Mouse (Mus musculus) testis, postnatal 14 days (tissue): ENCODE data around the gene 2610001J05Rik.
"Not testable (repeated sequence)": the region's sequence is repeated elsewhere in the genome, so short reads cannot be mapped to it uniquely, and the experiment has no call there.

Experiments
- DNase-seq: peaks from one replicate; pipeline ENCODE4 v3.0.0; 2021; ENCODE audit warnings: low spot score

Gene 2610001J05Rik

DNA sequence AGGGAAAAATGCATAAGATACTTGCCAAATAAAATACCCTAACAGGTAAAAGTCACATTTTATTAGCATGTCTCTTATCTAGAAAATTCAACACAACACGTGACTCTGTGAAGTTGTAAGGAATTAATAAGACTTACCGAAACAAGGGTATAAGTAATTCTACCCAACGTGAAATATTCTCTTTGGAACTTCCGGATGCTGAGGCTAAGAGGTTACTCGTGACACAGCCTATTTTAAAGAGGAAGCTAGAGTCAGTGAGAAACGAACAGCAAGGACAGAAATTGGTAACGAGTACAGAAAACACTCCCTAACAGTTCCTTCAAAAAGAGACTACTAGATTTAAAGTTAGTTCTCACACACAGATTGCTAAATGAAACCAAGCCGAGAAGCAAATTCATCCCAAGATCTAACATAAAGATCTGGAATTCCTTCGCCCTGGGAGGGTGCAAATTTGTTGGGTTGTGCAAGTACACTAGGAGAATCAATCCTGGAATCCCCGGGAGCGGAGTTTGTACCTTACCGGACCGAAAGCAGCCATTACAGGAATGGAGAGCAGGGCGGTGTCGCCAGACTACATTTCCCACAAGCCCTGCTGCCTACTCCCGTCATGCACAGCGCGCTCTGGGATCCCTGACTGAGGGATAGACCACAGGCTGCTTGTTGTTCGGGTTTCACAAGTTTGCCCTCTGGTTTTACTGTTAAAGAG is at the start of gene 2610001J05Rik:
2610001J05Rik (minus strand) TSS at position 600 of the 706 bp plus-strand sequence.
- DNase-seq = peak; percentile 90

DNA sequence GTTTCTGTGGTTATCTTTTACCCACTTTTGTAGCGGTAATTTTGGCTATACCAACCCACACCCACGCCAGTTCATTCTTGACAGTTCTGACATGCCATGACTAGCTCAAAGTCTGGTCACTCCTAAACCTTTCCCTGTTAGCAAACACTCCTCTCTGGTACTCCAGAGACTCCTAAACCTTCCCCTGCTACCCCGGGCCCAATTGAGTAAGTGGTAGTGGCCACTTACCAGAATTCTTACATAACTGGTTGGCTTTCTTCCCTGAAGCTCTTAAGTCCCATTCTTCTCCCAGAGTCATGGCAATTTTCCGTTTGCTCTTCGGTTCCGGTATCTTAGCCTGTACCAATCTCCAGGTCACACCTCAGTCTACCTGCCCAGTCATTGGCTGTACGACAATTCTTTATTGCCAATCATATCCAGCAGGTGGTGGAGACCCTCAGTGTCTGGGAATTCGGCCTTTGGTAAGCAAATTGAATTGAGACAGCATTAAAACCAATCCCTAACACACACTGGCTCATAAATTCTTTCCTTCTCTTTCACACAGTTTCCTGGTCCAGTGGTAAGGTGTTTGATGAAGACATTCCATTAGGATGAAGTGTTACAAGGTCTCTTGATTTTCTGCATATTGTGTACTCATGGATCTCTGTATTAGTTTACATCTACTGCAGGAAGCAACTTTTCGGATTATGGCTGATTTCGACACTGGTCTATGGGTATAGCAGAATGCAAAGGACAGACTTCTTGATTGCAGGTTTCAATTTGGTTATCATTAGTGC is 38.6 kb upstream of the 2610001J05Rik start:
- DNase-seq = no peak

DNA sequence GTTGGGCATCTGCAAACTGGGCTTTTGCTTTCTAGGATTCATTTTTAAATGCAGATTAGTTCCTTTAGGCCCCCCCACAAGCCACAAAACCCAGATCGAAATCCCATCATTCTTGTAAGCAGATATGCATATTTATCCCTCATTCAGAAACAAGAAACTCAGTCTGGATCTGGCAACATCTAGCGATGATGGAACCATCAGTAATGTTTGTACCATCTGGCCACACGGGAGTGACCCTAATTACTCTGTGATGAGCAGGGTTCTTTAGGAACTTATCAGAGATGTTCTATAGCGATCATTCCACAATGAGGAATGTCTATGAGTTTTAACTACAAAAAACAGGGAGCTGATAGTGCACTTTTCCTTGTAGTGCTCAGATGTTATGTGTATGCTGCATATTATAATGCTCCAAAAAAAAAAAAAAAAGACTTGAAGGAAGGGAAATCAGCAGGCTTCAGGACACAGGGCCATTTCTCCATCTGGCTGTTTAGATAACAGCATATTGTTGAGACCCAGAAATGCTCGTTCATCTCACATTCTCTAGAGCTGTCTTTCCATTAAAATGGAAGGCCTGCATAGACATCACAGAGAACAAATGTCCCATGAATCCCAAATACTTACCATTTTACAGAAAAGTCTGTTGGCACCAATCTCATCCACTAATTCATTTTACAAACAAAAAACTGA is 31.8 kb upstream of the 2610001J05Rik start:
- no peak for DNase-seq

DNA sequence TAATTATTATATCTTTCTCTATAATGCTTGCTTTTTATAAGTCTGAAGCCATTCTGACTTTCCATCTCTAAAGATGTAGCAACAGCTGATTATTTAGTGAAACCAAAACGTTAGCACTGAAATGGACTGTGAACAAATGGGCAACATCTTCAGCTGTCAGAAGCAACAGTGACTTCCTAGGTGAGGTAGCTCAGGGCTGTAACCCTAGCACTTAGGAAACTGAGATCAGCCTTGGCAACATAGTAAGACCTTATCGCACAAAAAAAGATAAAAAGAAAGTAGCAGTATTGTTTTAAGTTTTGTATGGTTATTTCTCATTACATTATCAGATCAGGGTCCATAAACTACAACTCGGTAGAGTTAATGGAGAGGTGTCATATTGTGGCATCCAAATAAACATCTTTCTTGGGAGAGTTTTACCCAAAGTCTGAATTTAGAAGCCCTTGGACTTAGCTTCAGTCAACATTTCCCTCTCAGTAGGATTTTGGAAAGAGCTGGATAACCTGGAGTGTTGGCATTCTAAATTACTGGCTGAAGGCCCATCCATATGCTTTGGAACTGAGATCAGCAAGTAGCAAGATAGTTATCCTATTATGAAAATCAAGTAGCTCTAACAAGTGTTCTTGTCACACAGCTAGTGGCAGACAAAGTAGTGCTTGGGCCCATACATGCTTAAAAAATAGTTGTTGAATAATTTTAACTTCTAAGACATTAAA is 13.7 kb upstream of the 2610001J05Rik start:
- no peak for DNase-seq

DNA sequence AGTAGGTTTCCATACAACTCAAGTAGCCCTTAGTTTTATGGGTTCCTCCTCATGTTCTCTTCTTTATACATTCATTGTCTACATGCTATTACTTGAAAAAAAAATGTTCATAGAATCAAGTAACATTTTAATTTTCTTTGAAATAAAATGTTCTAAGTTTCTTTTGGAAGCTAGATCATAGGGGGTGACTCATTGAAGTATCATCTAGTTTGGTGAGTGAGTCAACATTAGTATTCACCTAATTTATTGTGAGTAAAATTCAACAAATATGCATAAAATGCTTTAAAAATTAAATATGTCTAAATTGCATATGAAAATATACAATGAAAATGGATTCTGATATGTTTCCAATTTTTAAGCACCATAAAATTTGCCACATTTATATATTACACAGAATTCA is 11.6 kb upstream of the 2610001J05Rik start:
- no peak for DNase-seq

DNA sequence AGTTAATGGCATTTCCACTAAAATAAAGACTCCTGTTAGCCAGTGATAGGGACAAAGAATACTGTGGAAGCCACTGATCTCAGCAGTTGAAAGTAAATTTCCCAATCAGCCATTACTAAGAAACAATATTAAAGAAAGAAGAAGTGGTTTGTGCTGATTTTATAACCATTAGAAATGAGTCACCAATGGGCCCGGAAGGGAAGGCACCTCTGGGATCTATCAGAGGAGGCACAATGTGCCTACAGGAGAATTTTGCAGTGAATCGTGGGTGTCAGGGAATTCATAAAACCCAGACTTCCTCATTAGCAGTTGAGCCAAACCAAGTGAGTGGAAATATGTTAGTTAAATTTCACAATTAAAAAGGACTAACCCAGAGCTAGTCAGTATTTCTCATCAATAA is 2.6 kb upstream of the 2610001J05Rik start:
- DNase-seq = no peak

DNA sequence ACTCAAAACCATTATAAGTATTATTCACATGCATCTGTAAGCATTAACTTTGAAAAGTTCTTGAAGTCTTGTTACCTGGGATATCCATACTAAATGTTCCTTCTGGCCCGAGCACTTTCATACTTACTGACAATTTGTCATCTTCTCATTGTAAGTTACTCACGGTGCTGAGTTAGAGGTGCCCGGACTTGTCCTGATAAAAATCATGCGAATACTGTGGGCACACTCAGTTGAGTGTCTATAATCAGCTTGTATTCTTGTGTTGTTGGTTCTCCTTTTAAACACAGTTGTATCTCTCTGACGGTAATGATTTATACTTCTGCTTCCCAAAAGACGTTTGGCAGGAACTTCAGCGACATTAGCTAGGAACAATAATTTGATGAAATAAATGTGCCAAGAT is 758 bp upstream of the 2610001J05Rik start:
- DNase-seq = no peak

DNA sequence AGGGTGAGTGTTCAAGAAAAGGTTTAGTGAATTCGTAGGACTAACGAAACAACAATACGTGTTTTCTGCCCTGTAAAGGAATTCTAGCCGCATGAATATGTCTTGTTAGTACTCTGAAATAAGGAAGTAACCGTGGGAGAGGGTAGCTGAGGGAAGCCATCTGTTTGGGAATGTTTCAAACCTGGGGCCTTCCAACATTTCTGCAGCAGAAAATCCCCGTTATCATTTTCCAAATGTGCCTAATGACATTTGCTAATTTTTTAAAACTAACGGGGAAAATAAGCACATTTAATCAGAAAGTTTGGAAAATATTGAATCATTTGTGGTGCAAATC is 274 bp upstream of the 2610001J05Rik start:
- DNase-seq = no peak

DNA sequence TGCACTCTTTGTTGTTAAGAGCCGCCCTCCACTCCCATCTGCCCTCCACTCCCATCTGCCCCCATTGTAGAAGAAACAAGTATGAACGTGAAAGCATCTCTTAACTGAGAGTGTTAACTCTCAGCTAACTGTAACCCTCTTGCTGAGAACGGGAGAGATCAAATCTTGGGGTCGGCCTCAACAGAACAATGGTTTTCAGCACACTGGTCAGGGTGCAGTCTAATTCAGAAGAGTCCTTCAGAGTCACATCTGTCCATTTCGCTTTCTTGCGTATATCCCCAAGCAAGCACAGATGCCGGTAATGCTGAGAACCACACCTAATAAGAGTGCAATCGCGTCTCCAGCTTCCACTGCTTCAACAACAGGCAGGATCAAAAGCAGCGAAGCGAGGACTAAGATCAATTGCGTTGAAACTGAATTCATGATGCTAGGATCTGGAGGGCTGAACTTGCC is 1.0 kb downstream of the 2610001J05Rik start:
- no peak for DNase-seq

DNA sequence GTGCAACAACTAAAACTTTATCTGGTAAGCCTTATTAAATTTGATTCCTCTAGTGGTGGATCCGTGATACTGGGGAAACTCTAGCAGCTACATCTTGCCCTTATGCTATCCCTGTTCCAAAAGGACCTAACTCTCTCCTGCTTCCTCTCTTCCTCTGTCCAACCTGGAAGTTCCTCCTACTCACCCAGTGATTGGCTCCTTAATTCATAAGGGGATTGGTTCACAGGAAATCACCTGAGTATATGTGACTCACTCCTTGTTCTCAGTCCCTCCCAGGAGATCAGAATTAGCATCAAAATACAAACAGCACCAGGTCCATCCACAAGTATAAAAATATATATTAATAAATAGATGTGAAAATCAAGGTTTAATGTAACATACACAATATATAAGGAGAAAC is 10.7 kb downstream of the 2610001J05Rik start:
- no peak for DNase-seq

DNA sequence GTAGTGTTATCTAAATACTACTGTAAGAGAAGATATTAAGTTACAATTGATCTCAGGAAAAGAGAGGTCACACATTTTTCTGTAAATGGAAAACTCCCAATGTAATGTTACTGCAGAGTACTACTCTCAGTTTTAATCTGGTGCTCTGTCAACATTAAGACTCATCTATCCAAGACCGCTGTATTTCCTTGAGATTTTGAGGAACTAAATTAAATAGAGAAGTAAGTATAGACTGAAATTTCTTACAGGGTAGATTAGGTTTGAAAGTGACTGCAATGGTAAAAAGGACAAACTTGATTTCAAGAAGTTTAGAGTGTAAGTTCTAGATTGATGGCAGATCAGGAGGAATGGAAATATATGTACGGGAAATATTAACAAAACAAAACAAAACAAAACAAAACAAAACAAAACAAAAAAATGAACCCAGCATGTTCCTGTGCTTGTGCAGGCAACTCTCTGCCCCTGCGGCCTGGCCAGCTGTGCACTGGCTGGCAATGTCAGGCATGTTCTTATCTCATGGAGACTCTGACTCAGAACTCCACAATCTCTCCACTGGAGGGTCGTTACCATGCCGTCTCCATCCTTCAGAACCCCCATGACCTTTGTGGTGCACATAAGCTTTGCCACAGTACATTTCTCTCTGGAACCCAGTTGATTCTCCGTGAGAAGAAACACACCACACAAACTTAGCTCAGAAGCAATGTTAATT is 11.3 kb downstream of the 2610001J05Rik start:
- no peak for DNase-seq

DNA sequence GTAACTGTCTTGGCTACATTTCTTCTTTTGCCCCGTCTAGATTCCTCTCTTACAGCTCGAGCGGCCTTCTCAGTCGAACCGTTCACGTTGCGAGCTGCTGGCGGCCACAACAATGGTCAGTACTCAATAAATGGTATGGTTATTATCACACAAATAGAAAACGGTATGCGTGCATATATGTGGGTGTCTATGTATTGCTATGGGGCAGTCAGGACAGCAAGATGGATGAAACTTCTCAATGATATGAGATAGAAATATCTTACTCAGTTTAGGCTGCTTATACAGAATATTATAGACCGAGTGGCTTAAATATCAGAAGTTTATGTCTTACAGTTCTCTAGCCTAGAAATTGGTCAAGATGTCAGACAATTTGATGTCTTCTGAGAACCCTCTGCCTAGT is 17.1 kb downstream of the 2610001J05Rik start:
- no peak for DNase-seq

DNA sequence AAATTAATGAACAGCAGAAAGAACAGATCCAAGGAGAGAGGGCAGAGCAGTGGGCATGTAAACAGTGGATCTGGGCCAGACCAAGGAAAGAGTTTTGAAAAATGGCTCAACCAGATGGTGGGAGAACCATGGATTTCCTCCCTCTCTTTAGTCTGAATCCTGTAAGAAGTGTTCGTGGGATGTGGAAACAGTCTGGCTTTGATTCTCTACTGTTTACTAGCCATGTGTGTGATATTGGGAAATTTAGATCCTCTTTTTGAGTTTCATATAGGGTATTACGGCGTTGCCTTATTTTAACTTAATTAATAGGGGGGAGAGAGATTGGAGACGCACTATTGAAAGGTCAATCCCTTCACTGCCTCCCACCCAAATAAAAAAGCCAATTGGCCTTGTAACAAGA is 18.1 kb downstream of the 2610001J05Rik start:
- no peak for DNase-seq

DNA sequence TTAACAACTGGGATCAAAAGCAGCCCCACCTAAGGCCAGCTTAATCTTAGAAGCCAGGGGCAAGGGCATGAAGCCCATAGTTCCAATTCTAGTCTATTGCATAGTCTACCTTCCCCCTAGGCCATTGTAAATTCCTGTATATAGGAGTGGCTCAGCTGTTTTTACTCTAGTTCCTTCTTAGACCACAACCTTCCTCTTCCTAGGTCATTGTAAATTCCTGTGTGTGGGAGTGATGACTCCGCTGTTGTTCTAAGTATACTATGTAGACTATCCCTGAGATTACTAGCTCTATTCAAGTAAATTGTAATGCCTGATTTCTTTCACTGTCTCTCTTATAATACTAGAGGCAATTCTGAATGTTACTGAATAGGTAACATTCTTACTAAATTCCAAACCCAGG is 25.3 kb downstream of the 2610001J05Rik start:
- not testable (repeated sequence) for DNase-seq

DNA sequence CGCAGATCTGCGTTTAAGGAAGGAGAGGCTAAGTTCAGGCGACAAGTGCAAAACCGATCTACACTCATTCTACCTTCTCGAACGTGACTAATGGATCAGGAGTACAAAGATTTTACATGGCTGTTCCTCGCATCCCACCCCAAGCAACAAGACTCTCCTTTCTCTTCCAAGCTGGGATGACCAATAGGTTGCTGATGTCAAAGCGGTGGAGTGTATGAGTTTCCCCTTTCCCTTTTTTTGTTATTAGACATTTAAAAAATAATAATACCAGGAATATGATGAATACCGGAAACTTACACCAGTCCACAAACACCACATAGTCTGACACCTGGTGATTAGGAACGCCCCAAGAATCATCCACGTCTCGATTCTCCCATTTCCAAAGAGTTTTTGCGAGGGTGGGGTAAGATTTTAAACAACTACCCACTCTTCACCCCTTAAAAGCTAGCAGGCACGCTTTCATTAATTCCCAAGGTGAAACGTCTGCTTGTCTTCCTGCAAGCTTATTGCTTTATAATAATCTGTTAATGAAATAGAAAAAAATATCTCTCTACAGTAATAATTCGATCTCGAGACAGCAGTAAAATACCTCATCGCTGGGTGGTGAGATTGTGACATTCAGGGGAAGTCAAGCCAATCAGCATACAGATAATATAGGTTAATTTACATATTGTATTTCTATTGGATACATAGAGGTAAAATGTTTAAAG is 31.8 kb downstream of the 2610001J05Rik start, which contains the start of gene Gpr85:
Gpr85 (minus strand) TSS at position 598 of the 710 bp plus-strand sequence.
- DNase-seq = no peak

DNA sequence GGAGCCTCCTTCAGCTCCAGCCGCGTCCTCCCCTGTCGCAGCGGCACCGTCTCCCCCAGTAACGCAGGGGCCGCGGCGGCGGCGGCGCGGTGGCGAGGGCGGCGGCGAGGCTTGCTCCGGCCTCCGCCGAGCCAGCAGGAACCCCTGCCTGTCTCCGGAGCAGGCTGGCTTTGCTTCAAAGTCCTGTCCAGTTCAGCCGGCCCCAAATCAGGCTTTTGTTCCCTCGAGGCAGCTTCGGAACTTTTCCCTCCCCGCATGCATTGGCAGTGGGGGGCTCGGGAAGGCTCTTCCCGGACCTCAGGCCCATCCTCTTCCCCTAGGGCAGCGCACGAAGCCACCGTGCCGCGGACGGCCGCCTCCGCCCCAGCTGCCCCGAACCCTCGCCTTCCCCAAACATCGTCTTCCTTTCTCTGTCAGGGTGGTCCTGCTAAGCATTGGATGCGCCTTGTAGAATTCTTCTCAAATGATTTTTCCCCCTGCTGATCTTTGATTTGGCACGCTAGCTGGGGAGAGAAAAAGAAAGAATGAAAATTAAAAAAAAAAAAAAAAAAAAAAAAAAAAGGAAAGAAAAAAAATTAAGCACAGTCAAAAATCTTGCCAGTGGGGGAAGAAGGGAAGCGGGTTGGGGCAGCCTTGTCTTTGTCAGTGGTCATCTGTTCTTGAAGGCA is 32.5 kb downstream of the 2610001J05Rik start:
- peak; percentile 46 for DNase-seq

DNA sequence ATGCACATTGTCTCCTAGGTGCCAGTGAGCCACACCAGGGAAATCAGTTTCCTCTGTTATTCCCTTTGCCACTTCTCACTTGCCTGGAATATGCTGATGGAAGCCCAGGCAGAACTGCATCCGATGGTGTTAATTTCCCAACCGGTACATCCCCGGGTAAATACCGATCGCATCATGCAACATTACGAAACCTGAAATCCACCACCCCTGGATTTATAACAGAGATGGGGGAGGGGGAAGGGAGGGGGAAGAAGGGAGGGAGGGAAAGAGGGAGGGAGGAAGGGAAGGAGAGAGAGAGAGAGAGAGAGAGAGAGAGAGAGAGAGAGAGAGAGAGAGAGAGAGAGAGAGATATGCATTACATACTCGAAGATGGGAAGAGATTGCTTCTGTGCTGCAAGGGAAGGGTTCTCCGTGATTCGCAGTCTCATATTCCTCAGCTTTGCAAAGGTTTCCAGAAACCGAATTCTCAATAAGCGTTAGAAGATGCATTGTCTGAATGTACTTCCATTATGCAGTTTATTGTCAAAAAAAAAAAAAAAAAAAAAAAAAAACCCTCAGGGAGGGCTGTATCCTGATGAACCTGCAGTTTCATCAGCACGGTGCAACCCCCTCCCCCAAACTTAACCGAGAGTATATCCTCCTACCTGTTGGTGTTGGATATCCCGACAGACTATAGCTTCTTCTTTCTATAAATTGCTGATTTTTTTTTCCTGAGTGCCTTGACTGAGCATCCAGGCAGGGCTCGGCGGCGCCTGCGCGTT is 33.2 kb downstream of the 2610001J05Rik start:
- no peak for DNase-seq

DNA sequence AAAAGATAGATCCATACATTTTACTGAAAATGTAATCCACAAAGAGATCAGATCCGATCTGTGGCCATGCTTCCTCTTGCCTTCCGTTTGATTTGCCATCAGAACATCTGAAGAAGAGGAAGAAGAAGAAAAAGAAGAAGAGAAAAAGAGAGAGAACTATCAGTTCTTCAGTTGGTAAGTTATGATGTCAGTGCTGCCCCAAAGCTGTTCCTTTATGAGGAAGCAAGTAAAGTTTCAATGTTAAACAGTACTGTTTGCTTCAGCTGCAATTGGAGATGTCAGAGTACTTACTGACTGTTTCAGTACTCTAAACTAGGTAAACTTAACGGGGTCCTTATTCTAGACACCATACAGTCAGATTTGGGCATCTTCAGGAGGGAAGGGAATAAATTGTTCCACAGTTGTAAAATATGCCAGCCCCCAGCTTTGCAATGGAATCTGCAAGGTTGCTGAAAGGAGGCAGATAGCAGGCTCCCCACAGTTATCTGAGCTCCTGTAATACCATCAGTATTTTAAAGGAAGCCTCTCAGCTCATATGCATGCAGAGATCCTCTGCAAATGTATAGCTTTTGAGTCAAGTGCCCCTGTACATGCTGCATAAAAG is 34.2 kb downstream of the 2610001J05Rik start:
- DNase-seq = no peak
